Mouse (Mus musculus) liver, embryonic 14.5 days (tissue): Measurements from ENCODE around the gene Bves. TPM values are rescaled to one million over a fixed set of nuclear protein-coding genes. Genes with fewer than 3 reads are reported as not detected.
A peak's percentile ranks its signal among the peaks of the same experiment; 100 is the strongest.

Source experiments
- ATAC-seq: fragments of 200-750 bp; cut with Nextera tagmentation; 2 replicates; pipeline ENCODE4 v1.8.0; 2017; ENCODE audit warnings: moderate number of reproducible peaks, mild to moderate bottlenecking, moderate library complexity; ENCODE audit not compliant: insufficient read depth
- DNase-seq, 3 experiments: peaks; one replicate each; pipeline ENCODE4 v3.0.0-alpha.2; 2012 to 2013; ENCODE audit warnings: low read depth in 3 of 3, low spot score in 3 of 3
- H3K27ac ChIP-seq: fragments of 300-500 bp; sonication (generic); 2 replicates; pipeline ENCODE4 v1.5.1; 2014; ENCODE audit warnings: moderate library complexity, mild to moderate bottlenecking, control low read depth, inconsistent platforms
- H3K27me3 ChIP-seq: fragments of 300-500 bp; sonication (generic); 2 replicates; pipeline ENCODE4 v1.6.1; 2014; ENCODE audit warnings: mild to moderate bottlenecking, low read length, moderate library complexity; ENCODE audit not compliant: control insufficient read depth, insufficient read depth
- H3K36me3 ChIP-seq: fragments of 300-500 bp; sonication (generic); replicated peaks from 2 replicates; pipeline ENCODE4 v1.6.1; 2014; ENCODE audit warnings: low read depth; ENCODE audit not compliant: control insufficient read depth, insufficient read depth
- H3K4me1 ChIP-seq, 2 experiments: fragments of 200-500 bp in 1 of 2; fragments of 300-500 bp in 1 of 2; sonication (generic) in 1 of 2; replicated peaks; 2 replicates each; pipeline ENCODE4 v1.6.1; 2012 to 2014; ENCODE audit warnings: antibody characterized with exemption in 1 of 2, inconsistent platforms in 1 of 2, low read length in 1 of 2; ENCODE audit not compliant: control insufficient read depth in 2 of 2, insufficient read depth in 2 of 2
- H3K4me2 ChIP-seq: fragments of 300-500 bp; sonication (generic); 2 replicates; pipeline ENCODE4 v1.6.1; 2014; ENCODE audit warnings: low read depth, mild to moderate bottlenecking, control low read depth, moderate library complexity
- H3K4me3 ChIP-seq, 2 experiments: fragments of 200-500 bp in 1 of 2; fragments of 300-500 bp in 1 of 2; sonication (generic) in 1 of 2; 2 replicates each; pipeline ENCODE4 v1.5.1; 2012 to 2014; ENCODE audit warnings: low read depth in 2 of 2, low read length in 2 of 2, mild to moderate bottlenecking in 2 of 2, control low read depth in 1 of 2, inconsistent platforms in 1 of 2, moderate library complexity in 1 of 2; ENCODE audit not compliant: insufficient read depth in 1 of 2
- H3K9ac ChIP-seq: fragments of 300-500 bp; sonication (generic); replicated peaks from 2 replicates; pipeline ENCODE4 v1.6.1; 2014; ENCODE audit warnings: mild to moderate bottlenecking, control low read depth, moderate library complexity
- H3K9me3 ChIP-seq: fragments of 300-500 bp; sonication (generic); 2 replicates; pipeline ENCODE4 v1.6.1; 2016; ENCODE audit warnings: low read length, mixed read lengths; ENCODE audit not compliant: control insufficient read depth
- CTCF ChIP-seq: IDR thresholded peaks from 2 replicates; pipeline ENCODE4 v1.5.1; 2016; ENCODE audit warnings: antibody characterized with exemption, low read depth, control low read depth
- EP300 ChIP-seq: IDR thresholded peaks from 2 replicates; pipeline ENCODE4 v1.6.1; 2016; ENCODE audit warnings: antibody characterized with exemption, low read depth
- WGBS: fragments of 180-500 bp; shearing (Covaris S2); extraction: QIAGEN DNeasy Blood & Tissue Kit; methylation state at CpG from one replicate; pipeline ENCODE4 v1.1.7; 2014; ENCODE audit not compliant: insufficient replicate concordance; 5-methylcytosine and 5-hydroxymethylcytosine counted together
- polyA plus RNA-seq, 2 experiments: library from polyadenylated mRNA; depleted of rRNA in 1 of 2; stranded (reverse) in 1 of 2; unstranded in 1 of 2; fragments of >200 nt; fragmentation: Nextera tagmentation in 1 of 2; extraction: Ambion mirVana in 1 of 2; gene quantifications; 2 replicates each; pipeline versions ENCODE4 v1.2.1 to v1.2.3; 2012 to 2014

The Bves gene
- polyA plus RNA-seq, 2 experiments: 0.02 TPM; not detected in 1

- WGBS: 58% methylated on average over 7 of the region's 7 CpGs
- Histone ChIP-seq H3K36me3 (no peaks in the 10 kb centered on the region), H3K4me1 (no peaks in the 10 kb centered on the region), H3K27me3 (no peaks in the 10 kb centered on the region), H3K27ac (no peak overlapping the region), H3K9ac (no peak overlapping the region), H3K4me2 (no peak overlapping the region), H3K4me3 (no peak overlapping the region), H3K9me3 (no peaks in the 10 kb centered on the region)
- TF ChIP-seq CTCF (no peak), EP300 (no peak)
- no peak for ATAC-seq
- no peak for DNase-seq
Observed at GRCm38 (mm10) chr10:45328196-45329000, 7.2 kb upstream of the Bves start.

- ATAC-seq (no peak), DNase-seq (no peak)
- Histone ChIP-seq H3K9me3 (no peaks in the 10 kb centered on the region), H3K4me2 (no peak overlapping the region), H3K4me1 (no peaks in the 10 kb centered on the region), H3K4me3 (no peak overlapping the region), H3K27me3 (peaks cover 35% of the 10 kb centered on the region), H3K36me3 (no peaks in the 10 kb centered on the region), H3K9ac (no peak overlapping the region), H3K27ac (no peak overlapping the region)
- 34% methylated on average over 7 of the region's 7 CpGs for WGBS
- TF ChIP-seq CTCF: no peak
- no peak for TF ChIP-seq EP300
Observed at GRCm38 (mm10) chr10:45334925-45335324, 647 bp upstream of the Bves start.

- DNase-seq (no peak), ATAC-seq (no peak)
- Histone ChIP-seq H3K27me3 (peaks cover 33% of the 10 kb centered on the region), H3K9me3 (no peaks in the 10 kb centered on the region), H3K9ac (no peak overlapping the region), H3K4me1 (no peaks in the 10 kb centered on the region), H3K4me2 (no peak overlapping the region), H3K27ac (no peak overlapping the region), H3K36me3 (no peaks in the 10 kb centered on the region), H3K4me3 (no peak overlapping the region)
- WGBS: 61% methylated on average over 7 of the region's 7 CpGs
- TF ChIP-seq CTCF (no peak), EP300 (no peak)
Observed at GRCm38 (mm10) chr10:45339106-45339505, 3.5 kb downstream of the Bves start.

- H3K27me3 ChIP-seq: no peaks in the 10 kb centered on the region
- ATAC-seq: no peak
- no peak overlapping the region for H3K4me3 ChIP-seq
- no peak overlapping the region for H3K9ac ChIP-seq
- H3K36me3 ChIP-seq: no peaks in the 10 kb centered on the region
- no peaks in the 10 kb centered on the region for H3K9me3 ChIP-seq
- H3K4me2 ChIP-seq: no peak overlapping the region
- no peak for DNase-seq
- WGBS: 60% methylated on average over 4 of the region's 4 CpGs
- no peak overlapping the region for H3K27ac ChIP-seq
- TF ChIP-seq EP300 (no peak), CTCF (peak; percentile 47)
- no peaks in the 10 kb centered on the region; a peak in 1 of 4 replicates for H3K4me1 ChIP-seq
Observed at GRCm38 (mm10) chr10:45344381-45344780, 8.8 kb downstream of the Bves start.

- no peak overlapping the region for H3K27ac ChIP-seq
- no peak overlapping the region for H3K9ac ChIP-seq
- peak in 1 of 3 experiments; percentile 1 for DNase-seq
- TF ChIP-seq CTCF: no peak
- TF ChIP-seq EP300: no peak
- no peak overlapping the region for H3K4me2 ChIP-seq
- no peaks in the 10 kb centered on the region for H3K27me3 ChIP-seq
- H3K4me1 ChIP-seq: no peaks in the 10 kb centered on the region; a peak in 1 of 4 replicates
- no peaks in the 10 kb centered on the region for H3K36me3 ChIP-seq
- ATAC-seq: 0 out of 2 replicates have a peak, but pooled peaks have one; percentile 33
- no peak overlapping the region for H3K4me3 ChIP-seq
- 66% methylated on average over 9 of the region's 9 CpGs for WGBS
- H3K9me3 ChIP-seq: no peaks in the 10 kb centered on the region
Observed at GRCm38 (mm10) chr10:45345217-45345616, 9.6 kb downstream of the Bves start.
